Mouse (Mus musculus) hindbrain, postnatal 0 days (tissue): ENCODE data around the gene Ell. TPM values are rescaled to one million over a fixed set of nuclear protein-coding genes. Genes with fewer than 3 reads are reported as not detected.

Experiments
- ATAC-seq: fragments of 200-750 bp; cut with Nextera tagmentation; 2 replicates; pipeline ENCODE4 v1.8.0; 2017; ENCODE audit warnings: mild to moderate bottlenecking, moderate TSS enrichment, moderate library complexity
- DNase-seq: peaks from one replicate; pipeline ENCODE4 v3.0.0-alpha.2; 2015; ENCODE audit warnings: low spot score
- H3K27ac ChIP-seq: fragments of 300-500 bp; sonication (generic); 2 replicates; pipeline ENCODE4 v1.5.1; 2014; ENCODE audit warnings: mild to moderate bottlenecking
- H3K27me3 ChIP-seq: fragments of 300-500 bp; sonication (generic); 2 replicates; pipeline ENCODE4 v1.6.1; 2014; ENCODE audit warnings: low read length, mixed read lengths; ENCODE audit not compliant: insufficient read depth
- H3K36me3 ChIP-seq: fragments of 300-500 bp; sonication (generic); 2 replicates; pipeline ENCODE4 v1.6.1; 2014; ENCODE audit warnings: low read length, mixed read lengths; ENCODE audit not compliant: insufficient read depth
- H3K4me1 ChIP-seq: fragments of 300-500 bp; sonication (generic); 2 replicates; pipeline ENCODE4 v1.6.1; 2014; ENCODE audit warnings: antibody characterized with exemption, low read length, mixed read lengths; ENCODE audit not compliant: insufficient read depth
- H3K4me2 ChIP-seq: fragments of 300-500 bp; sonication (generic); 2 replicates; pipeline ENCODE4 v1.6.1; 2014; ENCODE audit warnings: low read depth, mild to moderate bottlenecking, low read length, moderate library complexity, mixed read lengths
- H3K4me3 ChIP-seq: fragments of 300-500 bp; sonication (generic); 2 replicates; pipeline ENCODE4 v1.5.1; 2014; ENCODE audit warnings: low read length
- H3K9ac ChIP-seq: fragments of 300-500 bp; sonication (generic); replicated peaks from 2 replicates; pipeline ENCODE4 v1.6.1; 2014; ENCODE audit warnings: mild to moderate bottlenecking, low read length, moderate library complexity, mixed read lengths
- H3K9me3 ChIP-seq: fragments of 300-500 bp; sonication (generic); 2 replicates; pipeline ENCODE4 v1.6.1; 2016; ENCODE audit warnings: low read length, mixed read lengths
- CTCF ChIP-seq: IDR thresholded peaks from 2 replicates; pipeline ENCODE4 v1.5.1; 2016; ENCODE audit warnings: antibody characterized with exemption, control low read depth, low read depth
- WGBS: fragments of 180-500 bp; shearing (Covaris S2); extraction: QIAGEN DNeasy Blood & Tissue Kit; methylation state at CpG from one replicate; pipeline ENCODE4 v1.1.7; 2014; 5-methylcytosine and 5-hydroxymethylcytosine counted together
- polyA plus RNA-seq: library from polyadenylated mRNA; unstranded; fragments of >200 nt; fragmentation: Nextera tagmentation; extraction: Ambion mirVana; gene quantifications from 2 replicates; pipeline ENCODE4 v1.2.1, GENCODE M21; 2015
- total RNA-seq: library from RNA; depleted of rRNA; stranded (reverse); fragments of >200 nt; gene quantifications from 2 replicates; pipeline ENCODE4 v1.2.3, GENCODE M21; 2014

Ell gene
- total and polyA plus RNA-seq, 2 experiments from 2014 or later, result 10.8 to 16.7 TPM

GRCm38 (mm10) chr8:70541081-70541480 is 1.8 kb downstream of the Ell start:
- ATAC-seq, result no peak
- H3K4me1 ChIP-seq, result peaks cover 14% of the 10 kb centered on the region; the same call in 1 of the 2 replicates

GRCm38 (mm10) chr8:70544200-70544687 is 5.0 kb downstream of the Ell start:
- no peak for ATAC-seq
- no peak overlapping the region for H3K4me2 ChIP-seq

More at GRCm38 (mm10) chr8:70541081-70541480, 1.8 kb downstream of the Ell start:
- TF ChIP-seq CTCF, result 0 out of 2 replicates have a peak, but pooled peaks have one; percentile 12
- Histone ChIP-seq H3K36me3 (no peaks in the 10 kb centered on the region; the same call in 1 of the 2 replicates), H3K27me3 (no peaks in the 10 kb centered on the region), H3K4me3 (no peak overlapping the region), H3K27ac (no peak overlapping the region), H3K4me2 (peak overlapping the region; percentile 97), H3K9ac (no peak overlapping the region), H3K9me3 (no peaks in the 10 kb centered on the region)
- no peak for DNase-seq
- 85% methylated on average over 5 of the region's 5 CpGs for WGBS

GRCm38 (mm10) chr8:70546412-70546811 is 7.2 kb downstream of the Ell start:
- Histone ChIP-seq H3K4me3 (no peak overlapping the region), H3K36me3 (no peaks in the 10 kb centered on the region), H3K4me2 (no peak overlapping the region), H3K27me3 (no peaks in the 10 kb centered on the region), H3K4me1 (no peaks in the 10 kb centered on the region), H3K27ac (no peak overlapping the region), H3K9ac (no peak overlapping the region), H3K9me3 (no peaks in the 10 kb centered on the region)
- no peak for ATAC-seq
- TF ChIP-seq CTCF, result no peak
- 93% methylated on average over 4 of the region's 4 CpGs for WGBS
- no peak for DNase-seq

More at GRCm38 (mm10) chr8:70544200-70544687, 5.0 kb downstream of the Ell start:
- H3K4me3 ChIP-seq, result no peak overlapping the region
- no peaks in the 10 kb centered on the region for H3K27me3 ChIP-seq
- peak; percentile 47 for TF ChIP-seq CTCF
- H3K9ac ChIP-seq, result no peak overlapping the region
- H3K36me3 ChIP-seq, result no peaks in the 10 kb centered on the region
- H3K4me1 ChIP-seq, result peaks cover 14% of the 10 kb centered on the region; the same call in 1 of the 2 replicates
- H3K27ac ChIP-seq, result no peak overlapping the region
- 72% methylated on average over 6 of the region's 6 CpGs for WGBS
- peak; percentile 28 for DNase-seq
- no peaks in the 10 kb centered on the region for H3K9me3 ChIP-seq

GRCm38 (mm10) chr8:70547762-70548161 is 8.5 kb downstream of the Ell start:
- ATAC-seq (no peak), DNase-seq (no peak)
- H3K36me3 ChIP-seq, result no peaks in the 10 kb centered on the region
- no peaks in the 10 kb centered on the region for H3K27me3 ChIP-seq
- H3K4me2 ChIP-seq, result no peak overlapping the region
- no peak for TF ChIP-seq CTCF
- no peaks in the 10 kb centered on the region for H3K4me1 ChIP-seq
- H3K9ac ChIP-seq, result no peak overlapping the region
- WGBS, result 90% methylated on average over 6 of the region's 6 CpGs
- H3K9me3 ChIP-seq, result no peaks in the 10 kb centered on the region
- H3K27ac ChIP-seq, result no peak overlapping the region
- no peak overlapping the region for H3K4me3 ChIP-seq

GRCm38 (mm10) chr8:70549412-70550184 is 10.3 kb downstream of the Ell start:
- WGBS, result 94% methylated on average over 10 of the region's 10 CpGs

GRCm38 (mm10) chr8:70551558-70552161 is 12.4 kb downstream of the Ell start:
- Histone ChIP-seq H3K4me2 (no peak overlapping the region), H3K4me3 (no peak overlapping the region), H3K36me3 (no peaks in the 10 kb centered on the region), H3K27ac (no peak overlapping the region), H3K27me3 (no peaks in the 10 kb centered on the region), H3K9me3 (no peaks in the 10 kb centered on the region), H3K4me1 (peaks cover 16% of the 10 kb centered on the region), H3K9ac (no peak overlapping the region)
- DNase-seq (no peak), ATAC-seq (no peak)
- no peak for TF ChIP-seq CTCF
- 74% methylated on average over 3 of the region's 3 CpGs for WGBS

More at GRCm38 (mm10) chr8:70549412-70550184, 10.3 kb downstream of the Ell start:
- H3K27ac ChIP-seq, result no peak overlapping the region
- no peak for TF ChIP-seq CTCF
- DNase-seq (no peak), ATAC-seq (no peak)
- H3K36me3 ChIP-seq, result no peaks in the 10 kb centered on the region
- no peak overlapping the region for H3K4me3 ChIP-seq
- H3K9ac ChIP-seq, result no peak overlapping the region
- no peaks in the 10 kb centered on the region for H3K27me3 ChIP-seq
- no peak overlapping the region for H3K4me2 ChIP-seq
- no peaks in the 10 kb centered on the region for H3K9me3 ChIP-seq
- H3K4me1 ChIP-seq, result peaks cover 16% of the 10 kb centered on the region
